Mouse (Mus musculus) lung, embryonic 15.5 days (tissue): ENCODE data around the gene Ttll7. TPM values are rescaled to one million over a fixed set of nuclear protein-coding genes. Genes with fewer than 3 reads are reported as not detected.

Experiments used
- ATAC-seq: fragments of 200-750 bp; cut with Nextera tagmentation; 2 replicates; pipeline ENCODE4 v1.8.0; 2017; ENCODE audit warnings: moderate number of reproducible peaks, borderline replicate concordance; ENCODE audit not compliant: low FRiP score, low TSS enrichment; ENCODE audit errors: extremely low read depth
- H3K27ac ChIP-seq: fragments of 300-500 bp; sonication (generic); 2 replicates; pipeline ENCODE4 v1.5.1; 2015; ENCODE audit warnings: moderate library complexity, mild to moderate bottlenecking, inconsistent platforms
- H3K27me3 ChIP-seq: fragments of 300-500 bp; sonication (generic); 2 replicates; pipeline ENCODE4 v1.6.1; 2015; ENCODE audit warnings: inconsistent platforms
- H3K36me3 ChIP-seq: fragments of 300-500 bp; sonication (generic); 2 replicates; pipeline ENCODE4 v1.6.1; 2015; ENCODE audit warnings: inconsistent platforms
- H3K4me1 ChIP-seq: fragments of 300-500 bp; sonication (generic); 2 replicates; pipeline ENCODE4 v1.6.1; 2015; ENCODE audit warnings: inconsistent platforms
- H3K4me2 ChIP-seq: fragments of 300-500 bp; sonication (generic); 2 replicates; pipeline ENCODE4 v1.6.1; 2015; ENCODE audit warnings: inconsistent platforms, mild to moderate bottlenecking, moderate library complexity
- H3K4me3 ChIP-seq: fragments of 300-500 bp; sonication (generic); 2 replicates; pipeline ENCODE4 v1.5.1; 2015; ENCODE audit warnings: mild to moderate bottlenecking, inconsistent platforms
- H3K9ac ChIP-seq: fragments of 300-500 bp; sonication (generic); 2 replicates; pipeline ENCODE4 v1.6.1; 2015; ENCODE audit warnings: inconsistent platforms
- H3K9me3 ChIP-seq: fragments of 300-500 bp; sonication (generic); 2 replicates; pipeline ENCODE4 v1.6.1; 2016; ENCODE audit warnings: inconsistent platforms
- WGBS: fragments of 180-500 bp; shearing (Covaris S2); methylation state at CpG from one replicate; pipeline ENCODE4 v1.1.7; 2015; 5-methylcytosine and 5-hydroxymethylcytosine counted together
- polyA plus RNA-seq: library from polyadenylated mRNA; unstranded; fragments of >200 nt; fragmentation: Nextera tagmentation; extraction: Ambion mirVana; gene quantifications from 2 replicates; pipeline ENCODE4 v1.2.1, GENCODE M21; 2015

The Ttll7 gene
- polyA plus RNA-seq, 1 experiment from 2014 or later: 3.4 TPM

DNA sequence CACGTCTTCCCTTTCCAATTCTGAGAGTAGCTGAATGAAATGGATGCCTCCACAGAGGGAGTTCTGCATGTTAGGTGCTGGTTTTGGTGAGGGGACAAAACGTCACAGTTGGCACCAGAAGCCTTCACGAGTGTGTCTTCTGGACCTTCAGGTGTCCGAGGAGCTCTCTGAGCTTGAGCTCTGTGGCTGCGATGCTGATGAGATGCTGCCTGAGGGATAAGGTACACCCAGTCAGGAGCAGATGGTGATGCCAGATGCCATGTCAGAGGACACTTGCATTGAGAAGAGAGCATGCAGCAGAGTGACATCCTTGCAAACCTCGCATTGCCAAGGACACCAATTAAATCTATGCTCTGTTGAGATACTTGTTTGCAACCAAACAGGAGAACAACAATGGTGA, 164.3 kb downstream of the Ttll7 start:
- no peak overlapping the region for H3K4me2 ChIP-seq
- WGBS: 89% methylated on average over 6 of the region's 6 CpGs
- no peaks in the 10 kb centered on the region for H3K27me3 ChIP-seq
- no peak overlapping the region for H3K27ac ChIP-seq
- no peak overlapping the region for H3K4me3 ChIP-seq
- H3K9me3 ChIP-seq: no peaks in the 10 kb centered on the region
- no peak for ATAC-seq
- no peaks in the 10 kb centered on the region for H3K36me3 ChIP-seq
- no peak overlapping the region for H3K9ac ChIP-seq
- H3K4me1 ChIP-seq: no peaks in the 10 kb centered on the region

DNA sequence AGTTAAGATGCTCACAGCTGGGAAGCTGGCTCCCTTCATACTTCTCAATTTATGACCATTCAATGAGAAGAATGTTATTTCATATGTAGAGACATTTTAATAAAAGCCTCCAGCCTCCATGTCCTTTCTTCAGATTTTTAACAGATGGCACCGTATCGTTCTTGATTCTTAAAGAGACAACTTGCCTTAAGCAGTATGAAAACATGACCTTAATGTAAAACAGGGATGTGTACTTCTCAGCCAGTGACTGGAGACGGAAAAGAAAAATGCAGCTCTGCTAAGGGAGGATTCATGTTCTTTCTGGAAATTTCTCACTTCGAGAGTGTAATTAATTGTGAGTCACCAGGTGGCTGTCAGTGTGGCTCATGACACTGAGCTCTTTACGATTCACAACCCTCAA, 167.3 kb downstream of the Ttll7 start:
- no peak for ATAC-seq
- no peaks in the 10 kb centered on the region for H3K27me3 ChIP-seq
- H3K27ac ChIP-seq: no peak overlapping the region
- H3K36me3 ChIP-seq: no peaks in the 10 kb centered on the region
- no peaks in the 10 kb centered on the region for H3K9me3 ChIP-seq
- H3K4me1 ChIP-seq: no peaks in the 10 kb centered on the region
- no peak overlapping the region for H3K4me3 ChIP-seq
- WGBS: 72% methylated on average over 5 of the region's 5 CpGs
- H3K9ac ChIP-seq: no peak overlapping the region
- no peak overlapping the region for H3K4me2 ChIP-seq

DNA sequence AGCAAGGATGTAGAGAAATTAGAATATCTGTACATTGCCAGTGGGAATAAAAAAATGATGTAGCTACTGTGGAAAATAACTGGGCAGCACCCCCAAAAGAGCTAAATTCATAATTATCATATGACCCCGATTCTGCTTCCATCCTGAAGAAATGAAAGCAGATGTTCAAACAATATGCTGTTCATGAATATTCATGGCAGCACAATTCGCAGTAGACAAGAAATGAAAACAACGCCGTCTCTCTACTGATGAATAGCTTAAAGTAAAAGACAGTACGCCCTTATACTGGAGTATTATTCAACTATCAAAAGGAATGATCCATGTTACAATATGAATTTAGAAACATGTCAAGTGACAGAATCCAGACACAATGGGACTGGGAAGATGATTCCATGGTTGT, 174.1 kb downstream of the Ttll7 start:
- no peaks in the 10 kb centered on the region for H3K4me1 ChIP-seq
- no peak overlapping the region for H3K4me2 ChIP-seq
- no peak overlapping the region for H3K4me3 ChIP-seq
- H3K27ac ChIP-seq: no peak overlapping the region
- no peaks in the 10 kb centered on the region for H3K27me3 ChIP-seq
- 90% methylated on average over 5 of the region's 5 CpGs for WGBS
- no peak for ATAC-seq
- H3K9me3 ChIP-seq: no peaks in the 10 kb centered on the region
- H3K36me3 ChIP-seq: no peaks in the 10 kb centered on the region
- H3K9ac ChIP-seq: no peak overlapping the region

GRCm38 (mm10) chr3:147028382-147028781, 176.2 kb downstream of the Ttll7 start:
- WGBS: 88% methylated on average over 7 of the region's 7 CpGs
- no peaks in the 10 kb centered on the region for H3K9me3 ChIP-seq
- no peak overlapping the region for H3K4me3 ChIP-seq
- no peaks in the 10 kb centered on the region for H3K27me3 ChIP-seq
- H3K9ac ChIP-seq: no peak overlapping the region
- H3K27ac ChIP-seq: no peak overlapping the region
- no peak for ATAC-seq
- peaks cover 3% of the 10 kb centered on the region; the same call in 1 of the 2 replicates for H3K4me1 ChIP-seq
- no peak overlapping the region for H3K4me2 ChIP-seq
- no peaks in the 10 kb centered on the region for H3K36me3 ChIP-seq

DNA sequence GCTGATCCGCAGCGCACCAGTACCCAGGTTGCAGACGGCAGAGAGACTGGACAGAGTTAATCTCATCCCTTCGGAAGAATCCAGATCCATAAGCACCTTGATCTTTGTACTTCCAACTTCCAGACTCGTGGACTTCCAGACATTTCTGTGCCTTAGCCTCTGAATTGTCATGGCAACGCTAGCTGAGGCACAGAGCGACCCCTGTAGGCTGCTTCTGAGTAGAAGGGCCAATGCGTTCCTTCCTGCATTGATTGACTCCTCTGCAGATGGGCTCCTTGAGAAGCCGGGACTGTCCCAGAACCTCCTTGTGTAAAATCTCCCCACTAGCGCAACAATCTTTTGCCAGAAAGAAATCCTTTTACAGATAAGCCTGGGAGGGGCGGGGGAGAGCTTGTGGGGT, 177.6 kb downstream of the Ttll7 start:
- WGBS: 70% methylated on average over 11 of the region's 11 CpGs
- Histone ChIP-seq H3K4me1 (peaks cover 7% of the 10 kb centered on the region; the same call in 1 of the 2 replicates), H3K9ac (no peak overlapping the region), H3K4me2 (no peak overlapping the region), H3K9me3 (no peaks in the 10 kb centered on the region), H3K27me3 (no peaks in the 10 kb centered on the region), H3K36me3 (no peaks in the 10 kb centered on the region), H3K27ac (no peak overlapping the region), H3K4me3 (no peak overlapping the region)
- ATAC-seq: no peak

DNA sequence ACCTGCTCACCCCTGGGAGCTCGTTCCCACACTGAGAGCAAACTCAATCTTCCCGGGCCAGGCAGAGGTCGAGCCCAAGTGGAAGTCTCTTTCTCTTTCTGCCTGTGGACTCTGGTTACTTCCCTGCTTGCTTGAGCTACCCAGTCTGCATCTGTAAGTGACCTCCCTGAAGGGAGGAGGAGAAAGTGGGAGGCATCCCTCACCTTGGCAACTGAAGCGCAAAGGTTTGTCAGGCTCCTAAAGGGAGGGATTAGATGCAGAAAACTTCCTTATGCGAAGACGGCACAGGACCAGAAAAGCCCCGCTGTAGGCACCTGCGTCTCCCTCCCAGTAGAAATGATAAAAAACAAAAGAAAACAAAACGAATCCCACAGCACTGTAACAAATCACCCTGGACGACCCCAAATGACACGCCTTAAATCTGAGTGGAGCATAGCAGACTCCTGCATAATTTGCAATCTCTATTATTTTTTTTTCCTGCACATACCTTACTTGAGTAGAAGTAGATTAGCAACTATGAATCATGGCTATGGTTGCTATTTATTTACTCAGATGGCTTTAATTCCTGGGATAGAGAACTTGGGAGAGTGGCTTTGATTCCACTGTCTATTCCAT, 178.2 kb downstream of the Ttll7 start:
- Histone ChIP-seq H3K36me3 (no peaks in the 10 kb centered on the region), H3K4me3 (no peak overlapping the region), H3K9me3 (no peaks in the 10 kb centered on the region), H3K4me2 (no peak overlapping the region), H3K9ac (no peak overlapping the region), H3K4me1 (peaks cover 7% of the 10 kb centered on the region; the same call in 1 of the 2 replicates), H3K27me3 (no peaks in the 10 kb centered on the region), H3K27ac (no peak overlapping the region)
- WGBS: 51% methylated on average over 11 of the region's 11 CpGs
- ATAC-seq: no peak

Other genes starting within 250 kb of the Ttll7 start
- gene Dnase2b, start 236.8 kb upstream of the Ttll7 start, polyA plus RNA-seq: not detected in 2 replicates
- gene 4930503B20Rik, start 201.1 kb upstream of the Ttll7 start, polyA plus RNA-seq: 0.08 and 0.12 TPM in 2 replicates
- 1.1 and 1.2 TPM in 2 replicates for gene Samd13, start 166.8 kb upstream of the Ttll7 start, polyA plus RNA-seq
- 63.3 and 64.5 TPM in 2 replicates for gene Prkacb, start 39.4 kb upstream of the Ttll7 start, polyA plus RNA-seq